In the genomic region with DNA sequence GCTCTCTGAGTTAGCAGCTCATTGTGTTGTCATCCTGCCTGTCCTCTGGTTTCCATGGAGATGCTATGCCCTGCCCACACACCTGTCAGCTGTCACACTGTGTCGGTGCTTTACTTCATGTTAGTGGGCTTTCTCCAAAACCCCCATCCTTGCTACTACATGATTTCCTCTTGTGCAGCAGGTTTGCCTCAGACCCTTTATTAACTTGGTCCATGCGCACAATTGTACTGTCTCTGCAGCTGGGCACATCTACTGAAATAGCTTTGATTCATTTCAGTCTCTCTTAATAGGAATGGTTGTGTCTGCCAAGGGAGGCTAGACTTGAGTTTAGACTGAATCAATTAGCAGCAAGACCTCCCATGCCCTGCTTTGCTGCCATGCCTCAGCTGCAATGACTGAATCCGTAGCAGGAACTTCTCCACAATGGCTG, we compare ENCODE assay signal across 12 mouse cellular contexts.
DNase-seq lines count a peak whose midpoint lies in the region; ATAC-seq and TF ChIP-seq lines count a peak whose summit lies in the region.
"Had no signal": no experiment of that assay in that cellular context is flagged by ENCODE, and none has a peak within 500 bp of the region (broad histone marks: within the 10 kb centered on the region; RNA-seq: fewer than 3 reads in every experiment).

No protein-coding gene starts in this region.

- TF ChIP-seq CTCF in CH12.LX (conservative IDR thresholded peaks at IDR 0.05 in 1 of 2, IDR thresholded peaks at IDR 0.05 in 1 of 2; ENCODE audit: low read depth in 2 of 2, low read length in 2 of 2), result no peak

- H3K36me3 ChIP-seq in hindbrain, embryonic 11.5 days (ENCODE audit: control insufficient read depth, insufficient read depth, low read length), result no peaks in the 10 kb centered on the region
- no peaks in the 10 kb centered on the region for H3K36me3 ChIP-seq in hindbrain, embryonic 14.5 days (replicated peaks; ENCODE audit: control insufficient read depth, insufficient read depth)
- H3K36me3 ChIP-seq in CH12.LX (replicated peaks in 1 of 2; ENCODE audit: control insufficient read depth in 1 of 2, insufficient read depth in 1 of 2, low read length in 1 of 2), result no peaks in the 10 kb centered on the region
- H3K36me3 ChIP-seq in midbrain, embryonic 15.5 days (replicated peaks), result no peaks in the 10 kb centered on the region
- H3K36me3 ChIP-seq: heart, embryonic 15.5 days; liver, embryonic 15.5 days had no signal

- peak; percentile 12 for DNase-seq in hindbrain, embryonic 11.5 days (ENCODE audit: low spot score)
- no peak for DNase-seq in hindbrain, embryonic 14.5 days (ENCODE audit: low spot score)
- DNase-seq in CH12.LX (ENCODE audit: extremely low read depth), result peak; percentile 54
- DNase-seq in frontal cortex, postnatal 36 days (ENCODE audit: low spot score in 2 of 2), result peak; percentile 6 to 25
- no peak for DNase-seq in heart, postnatal 14 days
- DNase-seq in urinary bladder, adult 2 months (ENCODE audit: low spot score), result no peak
- DNase-seq: cerebellum, adult 9-10 months; kidney, postnatal 4 days had no signal

- dilution Hi-C loops in CH12.LX (cut with MboI; ENCODE audit: extremely low pct_ligation_motif_present, extremely low pct_unique_long_range_greater_than_20kb, low sequenced_read_pairs), result no loop called here

- in situ Hi-C loops in CH12.LX (cut with MboI; ENCODE audit: low pct_ligation_motif_present, low pct_unique_long_range_greater_than_20kb, low sequenced_read_pairs), result no loop called here

- no peak overlapping the region for H3K9ac ChIP-seq in hindbrain, embryonic 11.5 days (ENCODE audit: low read depth, low read length)
- no peak overlapping the region for H3K9ac ChIP-seq in hindbrain, embryonic 14.5 days
- no peak overlapping the region for H3K9ac ChIP-seq in CH12.LX (ENCODE audit: insufficient read depth, low read depth)
- H3K9ac ChIP-seq in midbrain, embryonic 15.5 days, result no peak overlapping the region
- H3K9ac ChIP-seq: heart, embryonic 15.5 days; liver, embryonic 15.5 days had no signal

- no peaks in the 10 kb centered on the region for H3K9me3 ChIP-seq in hindbrain, embryonic 11.5 days (ENCODE audit: control insufficient read depth, low read length)
- H3K9me3 ChIP-seq in hindbrain, embryonic 14.5 days (ENCODE audit: control insufficient read depth, low read length), result no peaks in the 10 kb centered on the region
- H3K9me3 ChIP-seq in CH12.LX (replicated peaks; ENCODE audit: low read length), result no peaks in the 10 kb centered on the region
- no peaks in the 10 kb centered on the region for H3K9me3 ChIP-seq in midbrain, embryonic 15.5 days
- H3K9me3 ChIP-seq: heart, embryonic 15.5 days; liver, embryonic 15.5 days had no signal

- H3K4me1 ChIP-seq in hindbrain, embryonic 11.5 days (replicated peaks; ENCODE audit: control insufficient read depth, insufficient read depth, low read length), result no peaks in the 10 kb centered on the region
- peaks cover under 1% of the 10 kb centered on the region; the same call in 1 of the 2 replicates for H3K4me1 ChIP-seq in hindbrain, embryonic 14.5 days (replicated peaks; ENCODE audit: control insufficient read depth, insufficient read depth, low read length)
- peaks cover 8 to 25% of the 10 kb centered on the region in 2 experiments; a peak in 3 of 4 replicates for H3K4me1 ChIP-seq in CH12.LX (ENCODE audit: control insufficient read depth in 1 of 2, insufficient read depth in 2 of 2)
- peaks cover 10% of the 10 kb centered on the region for H3K4me1 ChIP-seq in midbrain, embryonic 15.5 days
- H3K4me1 ChIP-seq: liver, embryonic 15.5 days had no signal

- no peaks in the 10 kb centered on the region for H3K79me2 ChIP-seq in CH12.LX (replicated peaks; ENCODE audit: control insufficient read depth, extremely low read depth, insufficient read depth, poor library complexity, severe bottlenecking)

- 56% methylated on average over 3 of the region's 3 CpGs for WGBS in hindbrain, embryonic 11.5 days
- WGBS in hindbrain, embryonic 14.5 days, result 35% methylated on average over 3 of the region's 3 CpGs
- WGBS in midbrain, embryonic 15.5 days, result 35% methylated on average over 3 of the region's 3 CpGs

- TF ChIP-seq EP300 in CH12.LX (IDR thresholded peaks at IDR 0.05; ENCODE audit: low read length), result no peak

- intact Hi-C loops in heart, postnatal 14 days (cut with DNase I), result no loop called here

- no peak overlapping the region for H3K4me3 ChIP-seq in hindbrain, embryonic 11.5 days (ENCODE audit: low read depth, low read length)
- no peak overlapping the region for H3K4me3 ChIP-seq in hindbrain, embryonic 14.5 days (replicated peaks; ENCODE audit: low read length)
- no peak overlapping the region for H3K4me3 ChIP-seq in CH12.LX (replicated peaks in 1 of 3; ENCODE audit: low read depth in 2 of 3, low read length in 2 of 3, poor library complexity in 1 of 3)
- no peak overlapping the region for H3K4me3 ChIP-seq in midbrain, embryonic 15.5 days
- H3K4me3 ChIP-seq: heart, embryonic 15.5 days; liver, embryonic 15.5 days had no signal

- TF ChIP-seq RAD21 in CH12.LX (IDR thresholded peaks at IDR 0.05; ENCODE audit: low read depth, low read length), result no peak

- ATAC-seq in hindbrain, embryonic 11.5 days (ENCODE audit: low FRiP score), result no peak
- no peak; the same call in 1 of the 2 replicates for ATAC-seq in hindbrain, embryonic 14.5 days (ENCODE audit: low FRiP score)
- ATAC-seq in midbrain, embryonic 15.5 days (replicated peaks), result peak; percentile 86
- no peak for ATAC-seq in erythroid progenitor cell, adult 5-6 weeks (replicated peaks; ENCODE audit: low FRiP score, poor library complexity, severe bottlenecking)

- no peaks in the 10 kb centered on the region for H3K27me3 ChIP-seq in hindbrain, embryonic 11.5 days (ENCODE audit: control insufficient read depth, insufficient read depth, low read length)
- H3K27me3 ChIP-seq in hindbrain, embryonic 14.5 days (ENCODE audit: control insufficient read depth, insufficient read depth, low read length), result no peaks in the 10 kb centered on the region
- H3K27me3 ChIP-seq in CH12.LX (replicated peaks), result no peaks in the 10 kb centered on the region
- H3K27me3 ChIP-seq in midbrain, embryonic 15.5 days (replicated peaks), result no peaks in the 10 kb centered on the region
- H3K27me3 ChIP-seq: heart, embryonic 15.5 days; liver, embryonic 15.5 days had no signal

- no peak overlapping the region for H3K4me2 ChIP-seq in hindbrain, embryonic 11.5 days (replicated peaks; ENCODE audit: low read depth, low read length)
- no peak overlapping the region for H3K4me2 ChIP-seq in hindbrain, embryonic 14.5 days (replicated peaks)
- no peak overlapping the region for H3K4me2 ChIP-seq in CH12.LX (ENCODE audit: insufficient read depth, low read depth, poor library complexity, severe bottlenecking)
- no peak overlapping the region for H3K4me2 ChIP-seq in midbrain, embryonic 15.5 days
- H3K4me2 ChIP-seq: heart, embryonic 15.5 days; liver, embryonic 15.5 days had no signal

- no peak overlapping the region for H3K27ac ChIP-seq in hindbrain, embryonic 11.5 days (ENCODE audit: low read depth, low read length)
- H3K27ac ChIP-seq in hindbrain, embryonic 14.5 days, result no peak overlapping the region
- H3K27ac ChIP-seq in CH12.LX (ENCODE audit: insufficient read depth, low read depth), result no peak overlapping the region
- H3K27ac ChIP-seq in midbrain, embryonic 15.5 days, result 0 out of 2 replicates have a peak overlapping the region, but pooled peaks have one; percentile 4
- H3K27ac ChIP-seq: heart, embryonic 15.5 days; liver, embryonic 15.5 days had no signal

- no peak for TF ChIP-seq POLR2A in CH12.LX (IDR thresholded peaks at IDR 0.05; ENCODE audit: low read depth, low read length)

TF ChIP-seq in CH12.LX, 34 proteins besides CTCF, POLR2A, EP300 and RAD21:
- TF ChIP-seq TCF12 (IDR thresholded peaks at IDR 0.05; ENCODE audit: low read depth, low read length) (peak; percentile 32; the same call in 1 of the 2 replicates), MAFK (IDR thresholded peaks at IDR 0.05; ENCODE audit: insufficient replicate concordance, low read length) (no peak)
TF ChIP-seq in CH12.LX: peak in this region for 1.

Comparison
In these comparisons a context has a peak if more than half of its experiments do, and no peak if none do; other contexts are left out.
1. DNase-seq: peak in hindbrain, embryonic 11.5 days (single experiment), CH12.LX (single experiment) and frontal cortex, postnatal 36 days (2 of 2); none in hindbrain, embryonic 14.5 days (single experiment), heart, postnatal 14 days (0 of 2) and urinary bladder, adult 2 months (single experiment).